Mouse (Mus musculus): Measurements from ENCODE around the gene Ankrd36.

- TF ChIP-seq CTCF (IDR thresholded peaks at IDR 0.05; ENCODE audit: insufficient read depth, low read depth, low read length) = no peak
- TF ChIP-seq POLR2A (IDR thresholded peaks at IDR 0.05; ENCODE audit: insufficient read depth, low read depth, low read length) = no peak
These were observed 146.8 kb downstream of the Ankrd36 start for GRCm38 (mm10) chr11:5716246-5716645.
